Comparison of ENCODE assay signal across 8 mouse cellular contexts in genomic region chr10:121473723-121474215, GRCm38 (mm10). TPM values are rescaled to one million over a fixed set of nuclear protein-coding genes. Genes with fewer than 3 reads are reported as not detected.
DNase-seq lines count a peak whose midpoint lies in the region; ATAC-seq lines count a peak whose summit lies in the region.

No protein-coding gene starts in this region.

- no peak overlapping the region for H3K9ac ChIP-seq in hindbrain, embryonic 14.5 days
- H3K9ac ChIP-seq in stomach, embryonic 16.5 days (ENCODE audit: low read length): peak overlapping the region; percentile 43

- WGBS in hindbrain, embryonic 14.5 days: 71% methylated on average over 12 of the region's 12 CpGs
- WGBS in stomach, embryonic 16.5 days: 24% methylated on average over 12 of the region's 12 CpGs

- H3K9me3 ChIP-seq in erythroblast, embryonic 14.5 days (ENCODE audit: control insufficient read depth, low read length): no peaks in the 10 kb centered on the region
- H3K9me3 ChIP-seq in hindbrain, embryonic 14.5 days (ENCODE audit: control insufficient read depth, low read length): no peaks in the 10 kb centered on the region
- H3K9me3 ChIP-seq in stomach, embryonic 16.5 days (replicated peaks; ENCODE audit: control insufficient read depth, low read length): no peaks in the 10 kb centered on the region

- peak; percentile 41 to 61 for DNase-seq in CD8-positive naive resting alpha-beta T cell, adult 2 months (ENCODE audit: low read depth in 2 of 2, low spot score in 2 of 2)
- no peak for DNase-seq in hindbrain, embryonic 14.5 days (ENCODE audit: low spot score)
- peak; percentile 64 for DNase-seq in lung, postnatal 10 days
- no peak for DNase-seq in right cerebral cortex, postnatal 10 days (ENCODE audit: low spot score in 2 of 2)
- no peak for DNase-seq in cerebellum, adult 18-20 months

- H3K4me2 ChIP-seq in hindbrain, embryonic 14.5 days (replicated peaks): peak overlapping the region; percentile 97
- peak overlapping the region; percentile 75 for H3K4me2 ChIP-seq in stomach, embryonic 16.5 days (ENCODE audit: low read depth, low read length)

- H3K4me3 ChIP-seq in erythroblast, embryonic 14.5 days (replicated peaks): peak overlapping the region; percentile 48
- 0 out of 2 replicates have a peak overlapping the region, but pooled peaks have one; percentile 65 for H3K4me3 ChIP-seq in hindbrain, embryonic 14.5 days (replicated peaks; ENCODE audit: low read length)
- peak overlapping the region; percentile 95 for H3K4me3 ChIP-seq in stomach, embryonic 16.5 days (replicated peaks; ENCODE audit: low read length)

- H3K4me1 ChIP-seq in erythroblast, embryonic 14.5 days (ENCODE audit: control insufficient read depth): peaks cover 62% of the 10 kb centered on the region
- H3K4me1 ChIP-seq in hindbrain, embryonic 14.5 days (replicated peaks; ENCODE audit: control insufficient read depth, insufficient read depth, low read length): peaks cover 9% of the 10 kb centered on the region; the same call in 1 of the 2 replicates
- H3K4me1 ChIP-seq in stomach, embryonic 16.5 days (ENCODE audit: control insufficient read depth, insufficient read depth, low read length): peaks cover 53% of the 10 kb centered on the region

- no peaks in the 10 kb centered on the region for H3K36me3 ChIP-seq in erythroblast, embryonic 14.5 days (ENCODE audit: control insufficient read depth)
- no peaks in the 10 kb centered on the region for H3K36me3 ChIP-seq in hindbrain, embryonic 14.5 days (replicated peaks; ENCODE audit: control insufficient read depth, insufficient read depth)
- no peaks in the 10 kb centered on the region for H3K36me3 ChIP-seq in stomach, embryonic 16.5 days (ENCODE audit: control insufficient read depth, insufficient read depth, low read length)

- peaks cover 23% of the 10 kb centered on the region for H3K27me3 ChIP-seq in erythroblast, embryonic 14.5 days (ENCODE audit: control insufficient read depth)
- H3K27me3 ChIP-seq in hindbrain, embryonic 14.5 days (ENCODE audit: control insufficient read depth, insufficient read depth, low read length): peaks cover 12% of the 10 kb centered on the region; the same call in 1 of the 2 replicates
- H3K27me3 ChIP-seq in stomach, embryonic 16.5 days (ENCODE audit: control insufficient read depth, insufficient read depth, low read length): no peaks in the 10 kb centered on the region

- no peak overlapping the region for H3K27ac ChIP-seq in hindbrain, embryonic 14.5 days
- H3K27ac ChIP-seq in stomach, embryonic 16.5 days (ENCODE audit: low read length): peak overlapping the region; percentile 88

- ATAC-seq in erythroblast, adult 5-6 weeks (replicated peaks; ENCODE audit: low FRiP score, poor library complexity, severe bottlenecking): no peak
- no peak for ATAC-seq in hindbrain, embryonic 14.5 days (ENCODE audit: low FRiP score)
- no peak for ATAC-seq in stomach, embryonic 16.5 days (ENCODE audit: insufficient read depth, low FRiP score)

RNA-seq across cellular contexts. Expression of gene Rassf3, which starts 2.4 kb away (rescaled TPM):
- polyA plus RNA-seq in erythroblast, embryonic 14.5 days (2012): 0.06 and 0.07 TPM in 2 replicates
- 11.7 and 12.5 TPM in 2 replicates for total RNA-seq in erythroblast, adult 5-6 weeks (2015; ENCODE audit: low replicate concordance)
- total RNA-seq in erythroblast, adult 5-6 weeks (2017; ENCODE audit: low replicate concordance): 7.8 and 12.7 TPM in 2 replicates
- polyA plus RNA-seq in hindbrain, embryonic 14.5 days (2014; fragmentation: Nextera tagmentation; extraction: Ambion mirVana): 5.8 and 6.5 TPM in 2 replicates
- 21.3 and 22.0 TPM in 2 replicates for polyA plus RNA-seq in stomach, embryonic 16.5 days (2015; fragmentation: Nextera tagmentation; extraction: Ambion mirVana)

Comparison
In these comparisons a context has a peak if more than half of its experiments do, and no peak if none do; other contexts are left out.
1. DNase-seq: peak in CD8-positive naive resting alpha-beta T cell, adult 2 months (2 of 2) and lung, postnatal 10 days (single experiment); none in hindbrain, embryonic 14.5 days (single experiment), right cerebral cortex, postnatal 10 days (0 of 2) and cerebellum, adult 18-20 months (0 of 2).
2. Peak in every context shown above with its lines, with median percentiles within 50 percentile points of each other: H3K4me3 ChIP-seq.